ENCODE assay signal across 8 mouse cellular contexts in the genomic region with DNA sequence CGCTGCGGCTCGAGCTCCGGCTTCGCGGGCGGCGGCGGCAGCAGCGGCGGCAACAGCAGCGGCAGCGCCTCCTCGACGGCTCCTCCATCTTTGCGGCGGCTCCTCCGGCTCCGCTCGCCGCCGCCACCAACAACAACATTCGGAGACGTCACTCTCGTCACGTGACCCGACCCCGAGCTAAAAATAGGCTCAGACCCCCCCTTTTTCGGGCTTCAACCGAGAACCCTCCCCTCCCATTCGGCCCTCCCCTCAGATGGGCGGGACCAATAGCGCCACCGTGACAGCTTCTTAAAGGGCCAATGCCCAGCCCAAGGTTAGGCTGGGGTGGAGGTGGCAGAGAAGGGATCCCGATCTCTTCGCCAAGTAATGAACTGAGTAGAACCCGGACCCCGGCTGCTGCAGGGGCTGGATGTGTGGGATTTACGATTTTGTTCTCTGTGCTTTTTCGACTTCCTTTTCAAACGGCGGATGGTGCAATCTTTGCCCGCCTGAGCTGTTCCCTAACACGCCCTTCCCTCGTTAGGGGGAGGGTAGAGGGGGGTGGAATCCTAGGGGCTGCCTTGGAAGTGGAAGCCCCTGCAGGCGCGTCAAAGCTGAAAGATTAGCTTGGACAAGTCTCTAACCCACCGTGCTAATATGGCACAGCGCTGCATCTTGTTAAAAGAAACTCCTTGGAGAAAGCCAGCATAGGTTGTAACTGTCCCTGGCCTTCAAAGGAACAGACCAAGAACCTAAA. TPM values are rescaled to one million over a fixed set of nuclear protein-coding genes. Genes with fewer than 3 reads are reported as not detected.
A peak's percentile ranks its signal among the peaks of the same experiment; 100 is the strongest.
DNase-seq lines count a peak whose midpoint lies in the region; ATAC-seq lines count a peak whose summit lies in the region.

Hdac5 (minus strand) TSS at position 161 of the 736 bp plus-strand sequence.

- DNase-seq in R1 (ENCODE audit: low read depth, low spot score), result peak; percentile 99
- peak; percentile 96 to 98 for DNase-seq in cerebellum, postnatal 25 days
- DNase-seq in frontal cortex, postnatal 25 days (ENCODE audit: low spot score in 2 of 2), result peak; percentile 93 to 94
- peak; percentile 99 for DNase-seq in hindbrain, embryonic 14.5 days (ENCODE audit: low spot score)
- peak; percentile 96 to 97 for DNase-seq in layer of hippocampus, postnatal 36 days
- peak; percentile 100 for DNase-seq in lung, postnatal 36 days
- peak; percentile 99 for DNase-seq in retina, postnatal 1 day
- peak; percentile 93 to 98 for DNase-seq in urinary bladder, adult 18-20 months (ENCODE audit: low spot score in 2 of 2)

- H3K9ac ChIP-seq in hindbrain, embryonic 14.5 days, result peak within 1 kb of the TSS; percentile 91

- H3K9me3 ChIP-seq in hindbrain, embryonic 14.5 days (ENCODE audit: control insufficient read depth, low read length), result no peaks in the 10 kb centered on the region

- ATAC-seq in hindbrain, embryonic 14.5 days (ENCODE audit: low FRiP score), result peak; percentile 89

- peak within 1 kb of the TSS; percentile 88 for H3K4me2 ChIP-seq in hindbrain, embryonic 14.5 days (replicated peaks)

- H3K36me3 ChIP-seq in hindbrain, embryonic 14.5 days (replicated peaks; ENCODE audit: control insufficient read depth, insufficient read depth), result no peaks in the 10 kb centered on the region

- H3K4me3 ChIP-seq in hindbrain, embryonic 14.5 days (replicated peaks; ENCODE audit: low read length), result peak within 1 kb of the TSS; percentile 98

- peak within 1 kb of the TSS; percentile 95 for H3K27ac ChIP-seq in hindbrain, embryonic 14.5 days

- under 1% methylated on average over 49 of the region's 49 CpGs for WGBS in hindbrain, embryonic 14.5 days

- H3K4me1 ChIP-seq in hindbrain, embryonic 14.5 days (replicated peaks; ENCODE audit: control insufficient read depth, insufficient read depth, low read length), result peaks cover 35% of the 10 kb centered on the region

- H3K27me3 ChIP-seq in hindbrain, embryonic 14.5 days (ENCODE audit: control insufficient read depth, insufficient read depth, low read length), result no peaks in the 10 kb centered on the region

RNA-seq across cellular contexts. Expression of gene Hdac5, which starts in this region (rescaled TPM):
- 40.7 and 50.8 TPM in 2 replicates for polyA plus RNA-seq in hindbrain, embryonic 14.5 days (2014; fragmentation: Nextera tagmentation; extraction: Ambion mirVana)
- 100 to 1,000 TPM; 227 to 234 TPM for total RNA-seq in layer of hippocampus, postnatal 36 days (2021)

Comparison
In these comparisons a context has a peak if more than half of its experiments do, and no peak if none do; other contexts are left out.
1. Peak in every context shown above with its lines: DNase-seq, ATAC-seq, H3K4me3 ChIP-seq and H3K27ac ChIP-seq.